Mouse (Mus musculus) hindbrain, postnatal 0 days (tissue): ENCODE results near the gene Zeb2. TPM values are rescaled to one million over a fixed set of nuclear protein-coding genes. Genes with fewer than 3 reads are reported as not detected.
A peak's percentile ranks its signal among the peaks of the same experiment; 100 is the strongest.

Source experiments
- ATAC-seq: fragments of 200-750 bp; cut with Nextera tagmentation; 2 replicates; pipeline ENCODE4 v1.8.0; 2017; ENCODE audit warnings: mild to moderate bottlenecking, moderate TSS enrichment, moderate library complexity
- DNase-seq: peaks from one replicate; pipeline ENCODE4 v3.0.0-alpha.2; 2015; ENCODE audit warnings: low spot score
- H3K27ac ChIP-seq: fragments of 300-500 bp; sonication (generic); 2 replicates; pipeline ENCODE4 v1.5.1; 2014; ENCODE audit warnings: mild to moderate bottlenecking
- H3K27me3 ChIP-seq: fragments of 300-500 bp; sonication (generic); 2 replicates; pipeline ENCODE4 v1.6.1; 2014; ENCODE audit warnings: low read length, mixed read lengths; ENCODE audit not compliant: insufficient read depth
- H3K36me3 ChIP-seq: fragments of 300-500 bp; sonication (generic); 2 replicates; pipeline ENCODE4 v1.6.1; 2014; ENCODE audit warnings: low read length, mixed read lengths; ENCODE audit not compliant: insufficient read depth
- H3K4me1 ChIP-seq: fragments of 300-500 bp; sonication (generic); 2 replicates; pipeline ENCODE4 v1.6.1; 2014; ENCODE audit warnings: antibody characterized with exemption, low read length, mixed read lengths; ENCODE audit not compliant: insufficient read depth
- H3K4me2 ChIP-seq: fragments of 300-500 bp; sonication (generic); 2 replicates; pipeline ENCODE4 v1.6.1; 2014; ENCODE audit warnings: low read depth, mild to moderate bottlenecking, low read length, moderate library complexity, mixed read lengths
- H3K4me3 ChIP-seq: fragments of 300-500 bp; sonication (generic); 2 replicates; pipeline ENCODE4 v1.5.1; 2014; ENCODE audit warnings: low read length
- H3K9ac ChIP-seq: fragments of 300-500 bp; sonication (generic); replicated peaks from 2 replicates; pipeline ENCODE4 v1.6.1; 2014; ENCODE audit warnings: mild to moderate bottlenecking, low read length, moderate library complexity, mixed read lengths
- H3K9me3 ChIP-seq: fragments of 300-500 bp; sonication (generic); 2 replicates; pipeline ENCODE4 v1.6.1; 2016; ENCODE audit warnings: low read length, mixed read lengths
- CTCF ChIP-seq: IDR thresholded peaks from 2 replicates; pipeline ENCODE4 v1.5.1; 2016; ENCODE audit warnings: antibody characterized with exemption, control low read depth, low read depth
- WGBS: fragments of 180-500 bp; shearing (Covaris S2); extraction: QIAGEN DNeasy Blood & Tissue Kit; methylation state at CpG from one replicate; pipeline ENCODE4 v1.1.7; 2014; 5-methylcytosine and 5-hydroxymethylcytosine counted together
- polyA plus RNA-seq: library from polyadenylated mRNA; unstranded; fragments of >200 nt; fragmentation: Nextera tagmentation; extraction: Ambion mirVana; gene quantifications from 2 replicates; pipeline ENCODE4 v1.2.1, GENCODE M21; 2015
- total RNA-seq: library from RNA; depleted of rRNA; stranded (reverse); fragments of >200 nt; gene quantifications from 2 replicates; pipeline ENCODE4 v1.2.3, GENCODE M21; 2014

The Zeb2 gene
- total and polyA plus RNA-seq, 2 experiments from 2014 or later, result 21.4 to 52.0 TPM

GRCm38 (mm10) chr2:45039503-45039902 is 77.7 kb downstream of the Zeb2 start:
- no peak overlapping the region for H3K9ac ChIP-seq
- H3K27me3 ChIP-seq, result no peaks in the 10 kb centered on the region
- DNase-seq (no peak), ATAC-seq (no peak)
- no peak overlapping the region for H3K4me2 ChIP-seq
- H3K4me3 ChIP-seq, result no peak overlapping the region
- peaks cover 2% of the 10 kb centered on the region; the same call in 1 of the 2 replicates for H3K4me1 ChIP-seq
- no peak overlapping the region for H3K27ac ChIP-seq
- TF ChIP-seq CTCF, result no peak
- no peaks in the 10 kb centered on the region for H3K36me3 ChIP-seq
- no peaks in the 10 kb centered on the region for H3K9me3 ChIP-seq

- DNase-seq (no peak), ATAC-seq (no peak)
- H3K9me3 ChIP-seq, result no peaks in the 10 kb centered on the region
- H3K4me1 ChIP-seq, result no peaks in the 10 kb centered on the region; the same call in 1 of the 2 replicates
- no peak overlapping the region for H3K9ac ChIP-seq
- no peaks in the 10 kb centered on the region for H3K27me3 ChIP-seq
- H3K4me3 ChIP-seq, result no peak overlapping the region
- H3K27ac ChIP-seq, result no peak overlapping the region
- H3K36me3 ChIP-seq, result no peaks in the 10 kb centered on the region
- H3K4me2 ChIP-seq, result no peak overlapping the region
- no peak for TF ChIP-seq CTCF
- WGBS, result 67% methylated on average over 7 of the region's 7 CpGs
These were observed 89.0 kb downstream of the Zeb2 start for GRCm38 (mm10) chr2:45028091-45028638.

DNA sequence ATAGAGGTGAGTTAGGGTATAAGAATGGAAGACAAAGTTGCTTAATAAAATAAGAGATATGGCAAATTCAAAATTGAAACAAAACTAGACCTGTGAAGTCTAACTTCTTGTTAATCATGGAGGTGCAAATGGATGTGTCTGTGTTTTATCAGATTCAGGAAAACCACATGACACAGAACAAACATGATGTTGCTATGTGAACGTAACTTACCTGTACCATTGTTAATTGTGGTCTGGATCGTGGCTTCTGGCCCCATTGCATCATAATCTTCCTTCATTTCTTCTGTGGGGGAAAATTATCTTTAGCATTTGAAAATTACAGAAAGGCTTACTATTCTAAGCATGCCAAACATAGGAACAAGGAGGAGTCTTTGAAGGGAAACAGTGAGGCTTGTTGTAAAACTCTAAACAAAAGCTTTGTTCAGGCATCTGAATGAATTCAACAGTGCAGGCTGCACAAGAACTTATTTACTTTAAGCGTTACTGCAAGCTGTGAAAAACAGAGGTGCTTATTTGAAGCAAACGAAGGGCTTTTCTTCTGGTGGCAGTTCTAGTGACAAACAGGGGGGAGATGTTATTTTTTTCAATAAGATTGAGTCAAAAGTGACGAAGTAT is 99.9 kb downstream of the Zeb2 start:
- no peak for TF ChIP-seq CTCF
- no peak overlapping the region for H3K4me2 ChIP-seq
- H3K9me3 ChIP-seq, result no peaks in the 10 kb centered on the region
- no peaks in the 10 kb centered on the region for H3K4me1 ChIP-seq
- DNase-seq (no peak), ATAC-seq (no peak)
- WGBS, result 69% methylated on average over 5 of the region's 5 CpGs
- peaks cover under 1% of the 10 kb centered on the region; the same call in 1 of the 2 replicates for H3K36me3 ChIP-seq
- no peak overlapping the region for H3K4me3 ChIP-seq
- no peak overlapping the region for H3K27ac ChIP-seq
- no peaks in the 10 kb centered on the region for H3K27me3 ChIP-seq
- no peak overlapping the region for H3K9ac ChIP-seq

- Histone ChIP-seq H3K4me1 (no peaks in the 10 kb centered on the region), H3K4me2 (no peak overlapping the region), H3K4me3 (no peak overlapping the region), H3K27ac (no peak overlapping the region), H3K27me3 (no peaks in the 10 kb centered on the region), H3K36me3 (no peaks in the 10 kb centered on the region), H3K9ac (no peak overlapping the region), H3K9me3 (no peaks in the 10 kb centered on the region)
- no peak for ATAC-seq
- WGBS, result 97% methylated on average over 5 of the region's 5 CpGs
- DNase-seq, result no peak
- no peak for TF ChIP-seq CTCF
These were observed 103.9 kb downstream of the Zeb2 start for GRCm38 (mm10) chr2:45013325-45013724.

GRCm38 (mm10) chr2:45012676-45013075 is 104.5 kb downstream of the Zeb2 start:
- H3K4me3 ChIP-seq, result no peak overlapping the region
- no peak overlapping the region for H3K4me2 ChIP-seq
- no peaks in the 10 kb centered on the region for H3K4me1 ChIP-seq
- no peak for DNase-seq
- H3K9ac ChIP-seq, result no peak overlapping the region
- H3K27me3 ChIP-seq, result no peaks in the 10 kb centered on the region
- H3K36me3 ChIP-seq, result no peaks in the 10 kb centered on the region
- no peak for ATAC-seq
- no peak overlapping the region for H3K27ac ChIP-seq
- 89% methylated on average over 3 of the region's 3 CpGs for WGBS
- TF ChIP-seq CTCF, result no peak
- H3K9me3 ChIP-seq, result no peaks in the 10 kb centered on the region

- WGBS, result 97% methylated on average over 1 of the region's 1 CpGs
- no peak for ATAC-seq
These were observed 106.5 kb downstream of the Zeb2 start for GRCm38 (mm10) chr2:45010701-45011100.

GRCm38 (mm10) chr2:44999906-45000305 is 117.3 kb downstream of the Zeb2 start:
- ATAC-seq, result no peak
- no peak overlapping the region for H3K4me3 ChIP-seq
- H3K9me3 ChIP-seq, result no peaks in the 10 kb centered on the region
- H3K27ac ChIP-seq, result no peak overlapping the region
- H3K4me2 ChIP-seq, result no peak overlapping the region
- no peak for TF ChIP-seq CTCF
- H3K27me3 ChIP-seq, result no peaks in the 10 kb centered on the region
- H3K4me1 ChIP-seq, result no peaks in the 10 kb centered on the region
- peak; percentile 29 for DNase-seq
- peaks cover 18% of the 10 kb centered on the region; the same call in 1 of the 2 replicates for H3K36me3 ChIP-seq
- no peak overlapping the region for H3K9ac ChIP-seq
- WGBS, result 37% methylated on average over 6 of the region's 6 CpGs

More at GRCm38 (mm10) chr2:45010701-45011100, 106.5 kb downstream of the Zeb2 start:
- Histone ChIP-seq H3K4me3 (no peak overlapping the region), H3K9ac (no peak overlapping the region), H3K9me3 (no peaks in the 10 kb centered on the region), H3K4me1 (no peaks in the 10 kb centered on the region), H3K27ac (no peak overlapping the region), H3K27me3 (no peaks in the 10 kb centered on the region), H3K36me3 (no peaks in the 10 kb centered on the region), H3K4me2 (no peak overlapping the region)
- DNase-seq, result no peak
- no peak for TF ChIP-seq CTCF
